Mouse (Mus musculus) central nervous system, embryonic 14 days (tissue): ENCODE results near the gene Eloa. TPM values are rescaled to one million over a fixed set of nuclear protein-coding genes. Genes with fewer than 3 reads are reported as not detected.

Experiments
- polyA plus RNA-seq: library from polyadenylated mRNA; depleted of rRNA; stranded (reverse); fragments of >200 nt; gene quantifications from 2 replicates; pipeline ENCODE4 v1.2.3, GENCODE M21; 2012; rRNA removed

The Eloa gene
- polyA plus RNA-seq: 20.4 and 21.3 TPM in 2 replicates

GRCm38 (mm10) chr4:136021549-136022047, at the start of gene Eloa:
TSS of gene Eloa (minus strand) at chr4:136021763.

GRCm38 (mm10) chr4:136053247-136053596, 31.7 kb upstream of the Eloa start, which contains the start of gene Rpl11:
TSS of gene Rpl11 (minus strand) at chr4:136053428.

GRCm38 (mm10) chr4:135986943-135987710, 34.4 kb downstream of the Eloa start, which contains the start of gene Pithd1:
TSS of gene Pithd1 (minus strand) at chr4:135987264.

GRCm38 (mm10) chr4:135972556-135972906, 49.0 kb downstream of the Eloa start, which contains the start of gene Lypla2:
TSS of gene Lypla2 (minus strand) at chr4:135972626.

GRCm38 (mm10) chr4:135963457-135964193, 57.9 kb downstream of the Eloa start, which contains the start of gene Gale:
TSS of gene Gale (plus strand) at chr4:135963727.

Other genes starting within 250 kb of the Eloa start
- 130 and 148 TPM in 2 replicates for gene Srsf10, start 166.0 kb downstream of the Eloa start, polyA plus RNA-seq
- 93.9 and 98.5 TPM in 2 replicates for gene Pnrc2, start 147.9 kb downstream of the Eloa start, polyA plus RNA-seq
- 0.09 and 0.19 TPM in 2 replicates for gene Cnr2, start 126.4 kb downstream of the Eloa start, polyA plus RNA-seq
- gene Fuca1, start 101.0 kb downstream of the Eloa start, polyA plus RNA-seq: 39.6 and 43.6 TPM in 2 replicates
- 50.2 and 56.2 TPM in 2 replicates for gene Hmgcl, start 75.3 kb downstream of the Eloa start, polyA plus RNA-seq
- 41.8 and 55.7 TPM in 2 replicates for gene Gale, start 58.0 kb downstream of the Eloa start, polyA plus RNA-seq
- gene Lypla2, start 49.1 kb downstream of the Eloa start, polyA plus RNA-seq: 170 and 172 TPM in 2 replicates
- 49.7 and 50.1 TPM in 2 replicates for gene Pithd1, start 34.5 kb downstream of the Eloa start, polyA plus RNA-seq
- gene Rpl11, start 31.7 kb upstream of the Eloa start, polyA plus RNA-seq: 1,047 and 1,063 TPM in 2 replicates
- 115 and 144 TPM in 2 replicates for gene Id3, start 121.7 kb upstream of the Eloa start, polyA plus RNA-seq
- 4.5 and 6.0 TPM in 2 replicates for gene E2f2, start 150.6 kb upstream of the Eloa start, polyA plus RNA-seq
- gene Asap3, start 184.6 kb upstream of the Eloa start, polyA plus RNA-seq: 5.4 and 9.5 TPM in 2 replicates
- gene Tcea3, start 226.0 kb upstream of the Eloa start, polyA plus RNA-seq: 1.0 and 3.6 TPM in 2 replicates